Mouse (Mus musculus) G1E (cell line): ENCODE results near the gene Gm5617.

Source experiments
- CTCF ChIP-seq: IDR thresholded peaks from 2 replicates; pipeline ENCODE4 v1.5.1; 2012; ENCODE audit warnings: low read depth, low read length, inconsistent platforms, mixed read lengths
- GATA1 ChIP-seq: IDR thresholded peaks from 2 replicates; pipeline ENCODE4 v1.6.1; 2012; ENCODE audit warnings: borderline replicate concordance, low read length, inconsistent platforms, mixed read lengths
- POLR2AphosphoS5 ChIP-seq: IDR thresholded peaks from 2 replicates; pipeline ENCODE4 v1.6.1; 2012; ENCODE audit warnings: low read depth, low read length, inconsistent platforms; ENCODE audit not compliant: insufficient replicate concordance
- TAL1 ChIP-seq: conservative IDR thresholded peaks from 2 replicates; pipeline ENCODE4 v1.6.1; 2012; ENCODE audit warnings: low read depth, low read length, inconsistent platforms, mixed read lengths

DNA sequence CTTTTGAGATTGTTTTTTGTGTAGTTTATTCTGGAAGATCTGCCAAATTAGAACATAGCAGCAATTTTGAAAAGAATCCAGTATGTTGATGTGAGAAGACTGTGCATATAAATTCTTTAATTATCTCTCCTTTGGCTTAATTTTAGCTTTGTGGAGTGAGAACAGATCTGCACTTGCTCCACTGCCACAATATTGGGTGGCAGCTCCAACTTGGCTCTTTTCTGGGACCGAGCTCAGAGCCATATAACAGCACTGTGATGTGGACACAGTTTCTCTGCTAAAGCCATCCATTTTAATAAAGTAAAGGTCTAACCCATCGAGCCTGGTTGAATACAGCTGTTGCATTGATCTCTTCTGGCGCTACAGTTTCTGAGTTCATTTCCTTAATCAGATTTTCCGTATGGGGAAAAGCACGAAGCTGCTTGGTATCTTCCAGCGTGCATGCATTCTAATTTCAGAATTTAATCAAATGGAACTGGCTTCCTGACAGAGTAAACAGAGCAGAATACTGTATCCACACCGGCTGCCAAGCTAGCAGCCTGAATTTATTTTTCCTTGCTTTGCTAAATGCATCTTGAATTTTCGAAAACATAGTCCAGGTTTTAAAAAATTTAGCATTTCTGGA, 9.6 kb downstream of the Gm5617 start:
- TF ChIP-seq TAL1, result no peak
- no peak for TF ChIP-seq CTCF
- TF ChIP-seq GATA1, result no peak
- TF ChIP-seq POLR2AphosphoS5, result no peak
